Mouse (Mus musculus): ENCODE results near the gene Gm17428. TPM values are rescaled to one million over a fixed set of nuclear protein-coding genes. Genes with fewer than 3 reads are reported as not detected.

The Gm17428 gene
- polyA plus RNA-seq, 1 experiment, result not detected

DNA sequence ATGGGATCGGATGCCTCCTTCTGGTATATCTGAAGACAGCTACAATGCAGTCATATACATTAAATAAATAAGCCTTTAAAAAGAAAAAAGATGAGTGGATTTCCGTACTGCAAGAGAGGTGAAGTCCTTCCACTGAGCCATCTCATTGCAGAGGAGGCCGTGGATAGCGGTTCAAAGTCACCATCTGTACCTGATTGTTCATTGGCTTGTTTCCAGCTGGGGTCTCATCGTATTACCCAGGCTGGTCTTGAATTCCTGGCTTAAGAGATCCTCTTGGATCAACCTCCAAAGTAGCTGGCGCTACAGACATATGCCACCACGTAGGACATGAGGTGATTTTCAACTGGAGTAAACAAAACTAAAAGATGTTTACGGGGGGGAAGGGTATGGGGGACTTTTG is 29.2 kb downstream of the Gm17428 start:
- TF ChIP-seq POLR2A (IDR thresholded peaks at IDR 0.05; ENCODE audit: insufficient read depth, low read length) (no peak), CTCF (IDR thresholded peaks at IDR 0.05; ENCODE audit: low read depth, low read length) (no peak), EP300 (IDR thresholded peaks at IDR 0.05; ENCODE audit: insufficient read depth, low read depth, low read length) (no peak)
- H3K4me1 ChIP-seq (ENCODE audit: control insufficient read depth, insufficient read depth, low read length), result peaks cover 3% of the 10 kb centered on the region
- no peak overlapping the region for H3K27ac ChIP-seq (ENCODE audit: insufficient read depth, low read length)
- no peaks in the 10 kb centered on the region for H3K36me3 ChIP-seq (ENCODE audit: control insufficient read depth, insufficient read depth, low read length, poor library complexity, severe bottlenecking)
- no peak overlapping the region for H3K4me3 ChIP-seq (ENCODE audit: low read depth, low read length)
- no peak overlapping the region for H3K9ac ChIP-seq (ENCODE audit: low read depth, poor library complexity, severe bottlenecking)
- no peaks in the 10 kb centered on the region for H3K27me3 ChIP-seq (ENCODE audit: control insufficient read depth, insufficient read depth, low read length, poor library complexity, severe bottlenecking)
- H3K9me3 ChIP-seq (replicated peaks; ENCODE audit: control insufficient read depth, insufficient read depth, low read length, poor library complexity, severe bottlenecking), result no peaks in the 10 kb centered on the region

DNA sequence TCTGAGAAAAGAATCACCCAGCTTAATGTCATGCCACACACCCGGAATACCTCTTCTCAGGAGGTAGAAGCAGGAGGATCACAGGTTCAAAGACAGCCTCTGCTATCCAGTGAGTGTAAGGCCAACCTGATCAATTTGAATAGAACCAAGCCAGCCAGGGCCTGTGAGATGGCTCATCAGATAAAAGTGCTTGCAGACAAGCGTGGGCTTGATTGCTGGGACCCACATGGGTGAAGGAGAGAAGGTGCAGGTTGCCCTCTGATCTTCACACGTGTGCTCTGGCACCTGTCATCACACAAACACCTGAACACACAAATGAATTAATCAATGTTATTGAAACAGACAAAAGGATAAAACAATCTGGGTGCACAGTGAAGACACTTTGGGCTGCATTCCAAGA is 29.8 kb downstream of the Gm17428 start:
- TF ChIP-seq POLR2A (IDR thresholded peaks at IDR 0.05; ENCODE audit: insufficient read depth, low read length), result no peak
- TF ChIP-seq EP300 (IDR thresholded peaks at IDR 0.05; ENCODE audit: insufficient read depth, low read depth, low read length), result no peak
- TF ChIP-seq CTCF (IDR thresholded peaks at IDR 0.05; ENCODE audit: low read depth, low read length), result no peak
- Histone ChIP-seq H3K27me3 (ENCODE audit: control insufficient read depth, insufficient read depth, low read length, poor library complexity, severe bottlenecking) (no peaks in the 10 kb centered on the region), H3K36me3 (ENCODE audit: control insufficient read depth, insufficient read depth, low read length, poor library complexity, severe bottlenecking) (no peaks in the 10 kb centered on the region), H3K4me3 (ENCODE audit: low read depth, low read length) (no peak overlapping the region), H3K9ac (ENCODE audit: low read depth, poor library complexity, severe bottlenecking) (no peak overlapping the region), H3K9me3 (replicated peaks; ENCODE audit: control insufficient read depth, insufficient read depth, low read length, poor library complexity, severe bottlenecking) (no peaks in the 10 kb centered on the region), H3K4me1 (ENCODE audit: control insufficient read depth, insufficient read depth, low read length) (peaks cover 3% of the 10 kb centered on the region), H3K27ac (ENCODE audit: insufficient read depth, low read length) (no peak overlapping the region)

DNA sequence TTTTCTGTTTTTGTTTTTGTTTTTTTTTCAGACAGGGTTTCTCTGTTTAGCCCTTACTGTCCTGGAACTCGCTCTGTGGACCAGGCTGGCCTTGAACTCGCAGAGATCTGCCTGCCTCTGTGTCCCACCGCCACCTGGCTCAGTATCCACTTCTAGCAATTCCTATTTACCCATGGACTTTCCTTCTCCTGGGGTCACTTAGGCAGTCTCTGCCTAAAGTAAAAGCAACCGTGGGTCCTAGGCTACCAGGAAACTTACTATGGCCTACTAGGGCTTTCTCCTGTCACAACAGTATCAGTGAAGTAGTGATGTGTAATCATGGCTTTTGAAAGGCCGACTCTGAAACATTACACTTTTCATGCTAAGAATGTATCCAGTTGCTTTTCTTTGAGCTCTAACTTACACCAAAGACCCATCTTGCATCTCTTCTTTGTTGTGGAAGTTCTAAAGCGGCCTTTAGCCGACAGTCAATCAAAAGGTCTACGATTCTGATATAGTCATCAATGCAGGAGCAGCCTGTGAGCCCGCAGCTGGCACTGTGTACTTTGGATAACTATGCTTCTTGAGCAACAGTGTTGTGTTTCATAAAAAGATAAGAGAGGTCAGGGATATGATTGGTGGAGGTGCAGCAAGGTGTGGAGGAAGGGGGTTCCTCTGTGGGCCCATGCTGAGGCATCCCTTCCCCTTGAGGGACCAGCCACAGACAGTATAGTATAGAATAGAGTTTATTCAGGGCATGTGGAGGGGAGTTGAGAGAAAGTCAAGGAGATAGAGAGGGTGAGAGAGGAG is 30.6 kb downstream of the Gm17428 start:
- TF ChIP-seq EP300 (IDR thresholded peaks at IDR 0.05; ENCODE audit: insufficient read depth, low read depth, low read length) (no peak), POLR2A (IDR thresholded peaks at IDR 0.05; ENCODE audit: insufficient read depth, low read length) (no peak), CTCF (IDR thresholded peaks at IDR 0.05; ENCODE audit: low read depth, low read length) (no peak)
- H3K36me3 ChIP-seq (ENCODE audit: control insufficient read depth, insufficient read depth, low read length, poor library complexity, severe bottlenecking), result no peaks in the 10 kb centered on the region

DNA sequence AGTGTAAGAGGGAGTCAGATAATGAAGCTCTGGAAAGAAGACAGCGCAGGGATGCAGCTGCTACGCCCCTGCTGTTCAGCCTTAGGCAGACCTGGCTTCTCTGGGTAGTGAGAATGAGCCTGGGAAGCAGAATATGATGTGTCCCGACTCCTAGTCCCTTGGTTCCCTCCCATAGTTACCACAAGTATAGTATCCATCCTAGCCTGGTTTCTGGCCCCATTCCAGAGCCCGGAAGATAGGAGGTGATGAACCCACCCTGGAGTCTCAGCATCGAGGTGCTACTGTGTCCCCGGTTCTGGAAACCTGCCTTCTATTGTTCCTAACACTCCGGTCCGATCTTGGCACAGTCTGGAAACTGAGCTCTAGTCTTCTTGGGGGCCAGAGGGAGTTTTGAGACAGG is 31.7 kb downstream of the Gm17428 start:
- H3K27me3 ChIP-seq (ENCODE audit: control insufficient read depth, insufficient read depth, low read length, poor library complexity, severe bottlenecking), result no peaks in the 10 kb centered on the region
- H3K36me3 ChIP-seq (ENCODE audit: control insufficient read depth, insufficient read depth, low read length, poor library complexity, severe bottlenecking), result no peaks in the 10 kb centered on the region
- TF ChIP-seq EP300 (IDR thresholded peaks at IDR 0.05; ENCODE audit: insufficient read depth, low read depth, low read length) (no peak), CTCF (IDR thresholded peaks at IDR 0.05; ENCODE audit: low read depth, low read length) (no peak), POLR2A (IDR thresholded peaks at IDR 0.05; ENCODE audit: insufficient read depth, low read length) (no peak)
- H3K9ac ChIP-seq (ENCODE audit: low read depth, poor library complexity, severe bottlenecking), result no peak overlapping the region
- H3K9me3 ChIP-seq (replicated peaks; ENCODE audit: control insufficient read depth, insufficient read depth, low read length, poor library complexity, severe bottlenecking), result no peaks in the 10 kb centered on the region
- H3K4me1 ChIP-seq (ENCODE audit: control insufficient read depth, insufficient read depth, low read length), result peaks cover 3% of the 10 kb centered on the region
- H3K27ac ChIP-seq (ENCODE audit: insufficient read depth, low read length), result no peak overlapping the region
- H3K4me3 ChIP-seq (ENCODE audit: low read depth, low read length), result no peak overlapping the region

More for the DNA sequence above, 30.6 kb downstream of the Gm17428 start:
- peaks cover 3% of the 10 kb centered on the region for H3K4me1 ChIP-seq (ENCODE audit: control insufficient read depth, insufficient read depth, low read length)
- H3K9me3 ChIP-seq (replicated peaks; ENCODE audit: control insufficient read depth, insufficient read depth, low read length, poor library complexity, severe bottlenecking), result no peaks in the 10 kb centered on the region
- no peak overlapping the region for H3K9ac ChIP-seq (ENCODE audit: low read depth, poor library complexity, severe bottlenecking)
- no peak overlapping the region for H3K27ac ChIP-seq (ENCODE audit: insufficient read depth, low read length)
- H3K27me3 ChIP-seq (ENCODE audit: control insufficient read depth, insufficient read depth, low read length, poor library complexity, severe bottlenecking), result no peaks in the 10 kb centered on the region
- no peak overlapping the region for H3K4me3 ChIP-seq (ENCODE audit: low read depth, low read length)

DNA sequence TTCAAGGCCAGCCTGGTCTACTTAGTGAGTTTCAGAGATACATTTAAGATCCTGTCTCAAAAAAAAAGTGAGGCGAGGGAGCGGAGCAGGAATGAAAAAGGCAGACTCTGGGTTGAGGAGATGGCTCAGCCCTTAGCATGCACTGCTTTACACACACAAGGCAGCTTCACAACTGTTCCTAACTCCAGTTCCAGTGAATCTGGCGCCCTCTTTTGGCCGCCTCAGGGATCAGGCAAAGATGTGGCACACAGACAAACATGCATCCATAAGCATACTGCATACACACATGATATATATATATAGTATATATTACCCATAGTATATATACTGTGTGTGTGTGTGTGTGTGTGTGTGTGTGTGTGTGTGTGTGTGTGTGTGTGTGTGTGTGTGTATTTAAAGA is 34.4 kb downstream of the Gm17428 start:
- no peaks in the 10 kb centered on the region for H3K4me1 ChIP-seq (ENCODE audit: control insufficient read depth, insufficient read depth, low read length)
- peak; percentile 87 for TF ChIP-seq CTCF (IDR thresholded peaks at IDR 0.05; ENCODE audit: low read depth, low read length)
- TF ChIP-seq POLR2A (IDR thresholded peaks at IDR 0.05; ENCODE audit: insufficient read depth, low read length), result no peak
- TF ChIP-seq EP300 (IDR thresholded peaks at IDR 0.05; ENCODE audit: insufficient read depth, low read depth, low read length), result no peak
- H3K9me3 ChIP-seq (replicated peaks; ENCODE audit: control insufficient read depth, insufficient read depth, low read length, poor library complexity, severe bottlenecking), result no peaks in the 10 kb centered on the region
- H3K4me3 ChIP-seq (ENCODE audit: low read depth, low read length), result no peak overlapping the region
- no peaks in the 10 kb centered on the region for H3K36me3 ChIP-seq (ENCODE audit: control insufficient read depth, insufficient read depth, low read length, poor library complexity, severe bottlenecking)
- no peak overlapping the region for H3K27ac ChIP-seq (ENCODE audit: insufficient read depth, low read length)
- no peaks in the 10 kb centered on the region for H3K27me3 ChIP-seq (ENCODE audit: control insufficient read depth, insufficient read depth, low read length, poor library complexity, severe bottlenecking)
- H3K9ac ChIP-seq (ENCODE audit: low read depth, poor library complexity, severe bottlenecking), result no peak overlapping the region

DNA sequence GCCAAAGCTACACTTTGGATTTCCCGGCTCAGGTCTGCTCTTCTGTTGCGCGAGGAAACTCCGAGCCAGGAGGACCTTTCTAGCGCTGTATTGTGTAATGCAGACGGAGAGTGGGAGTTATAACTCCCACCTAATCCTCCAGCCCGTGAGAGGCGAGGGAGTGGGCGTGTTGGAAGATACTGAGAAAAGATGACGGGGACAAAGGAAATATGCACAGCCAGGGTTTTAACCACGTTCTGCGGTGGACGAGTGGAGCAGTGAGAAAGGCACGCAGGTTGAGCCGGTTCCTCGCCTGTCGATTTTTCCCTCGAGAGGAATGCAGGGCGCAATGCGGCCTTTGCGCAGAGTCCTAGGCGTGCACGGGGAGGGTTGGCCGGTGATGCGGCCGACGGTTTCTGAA is 37.9 kb downstream of the Gm17428 start:
- Histone ChIP-seq H3K27me3 (ENCODE audit: control insufficient read depth, insufficient read depth, low read length, poor library complexity, severe bottlenecking) (no peaks in the 10 kb centered on the region), H3K4me3 (ENCODE audit: low read depth, low read length) (peak overlapping the region; percentile 89), H3K4me1 (ENCODE audit: control insufficient read depth, insufficient read depth, low read length) (no peaks in the 10 kb centered on the region), H3K27ac (ENCODE audit: insufficient read depth, low read length) (peak overlapping the region; percentile 71), H3K9ac (ENCODE audit: low read depth, poor library complexity, severe bottlenecking) (peak overlapping the region; percentile 77), H3K9me3 (replicated peaks; ENCODE audit: control insufficient read depth, insufficient read depth, low read length, poor library complexity, severe bottlenecking) (no peaks in the 10 kb centered on the region), H3K36me3 (ENCODE audit: control insufficient read depth, insufficient read depth, low read length, poor library complexity, severe bottlenecking) (0 out of 2 replicates have a peak, but pooled peaks cover 2% of the 10 kb centered on the region)
- no peak for TF ChIP-seq CTCF (IDR thresholded peaks at IDR 0.05; ENCODE audit: low read depth, low read length)
- no peak for TF ChIP-seq EP300 (IDR thresholded peaks at IDR 0.05; ENCODE audit: insufficient read depth, low read depth, low read length)
- TF ChIP-seq POLR2A (IDR thresholded peaks at IDR 0.05; ENCODE audit: insufficient read depth, low read length), result no peak

All from ES-Bruce4 (cell line).